Mouse (Mus musculus) myocyte (in vitro differentiated cells): ENCODE data around the gene Fbxl5. TPM values are rescaled to one million over a fixed set of nuclear protein-coding genes. Genes with fewer than 3 reads are reported as not detected.

ENCODE experiments used
- H3K27me3 ChIP-seq: one replicate; pipeline ENCODE4 v1.6.1; 2011; ENCODE audit not compliant: control insufficient read depth, insufficient read depth, insufficient read length
- H3K36me3 ChIP-seq: one replicate; pipeline ENCODE4 v1.6.1; 2011; ENCODE audit not compliant: control insufficient read depth, insufficient read depth
- H3K4me2 ChIP-seq: one replicate; pipeline ENCODE4 v1.6.1; 2011; ENCODE audit warnings: low read depth, control low read depth
- H3K4me3 ChIP-seq: one replicate; pipeline ENCODE4 v1.5.1; 2011; ENCODE audit warnings: mild to moderate bottlenecking, control low read depth, moderate library complexity
- H3K79me2 ChIP-seq: one replicate; pipeline ENCODE4 v1.6.1; 2011; ENCODE audit not compliant: control insufficient read depth, insufficient read depth
- H3ac ChIP-seq: one replicate; pipeline ENCODE4 v1.6.1; 2011; ENCODE audit not compliant: control insufficient read depth, insufficient read length
- CEBPB ChIP-seq: IDR thresholded peaks from 2 replicates; pipeline ENCODE4 v1.6.1; 2011; ENCODE audit warnings: mild to moderate bottlenecking, moderate library complexity; ENCODE audit not compliant: poor library complexity, insufficient read depth, severe bottlenecking
- E2F4 ChIP-seq: IDR thresholded peaks from one replicate; pipeline ENCODE4 v1.6.1; 2011; ENCODE audit warnings: mild to moderate bottlenecking, control low read depth, moderate library complexity; ENCODE audit not compliant: insufficient read depth
- MAX ChIP-seq: IDR thresholded peaks from one replicate; pipeline ENCODE4 v1.6.1; 2011; ENCODE audit warnings: low read depth, mild to moderate bottlenecking, control low read depth
- MYOD1 ChIP-seq, 3 experiments: IDR thresholded peaks; one replicate each; pipeline ENCODE4 v1.6.1; 2011; ENCODE audit warnings: control low read depth in 2 of 3, low read depth in 2 of 3, mild to moderate bottlenecking in 2 of 3, moderate library complexity in 1 of 3; ENCODE audit not compliant: insufficient read length in 2 of 3, control insufficient read depth in 1 of 3
- MYOG ChIP-seq, 3 experiments: IDR thresholded peaks; one replicate each; pipeline ENCODE4 v1.6.1; 2011; ENCODE audit warnings: control low read depth in 2 of 3, low read depth in 2 of 3, mild to moderate bottlenecking in 2 of 3; ENCODE audit not compliant: insufficient read length in 2 of 3, control insufficient read depth in 1 of 3, insufficient read depth in 1 of 3
- POLR2A ChIP-seq: IDR thresholded peaks from one replicate; pipeline ENCODE4 v1.6.1; 2011; ENCODE audit warnings: low read depth, mild to moderate bottlenecking, control low read depth, moderate library complexity; ENCODE audit not compliant: insufficient read length
- POLR2AphosphoS2 ChIP-seq: IDR thresholded peaks from one replicate; pipeline ENCODE4 v1.6.1; 2011; ENCODE audit warnings: low read depth, control low read depth; ENCODE audit not compliant: insufficient read length
- REST ChIP-seq: IDR thresholded peaks from one replicate; pipeline ENCODE4 v1.6.1; 2011; ENCODE audit warnings: mild to moderate bottlenecking, control low read depth, moderate library complexity; ENCODE audit not compliant: insufficient read depth, insufficient read length
- SRF ChIP-seq: IDR thresholded peaks from one replicate; pipeline ENCODE4 v1.6.1; 2011; ENCODE audit warnings: low read depth; ENCODE audit not compliant: control insufficient read depth, insufficient read length
- TCF12 ChIP-seq: IDR thresholded peaks from one replicate; pipeline ENCODE4 v1.6.1; 2011; ENCODE audit warnings: mild to moderate bottlenecking, control low read depth; ENCODE audit not compliant: poor library complexity, insufficient read depth, severe bottlenecking
- TCF3 ChIP-seq: IDR thresholded peaks from one replicate; pipeline ENCODE4 v1.6.1; 2011; ENCODE audit warnings: low read depth, control low read depth; ENCODE audit not compliant: insufficient read length
- USF1 ChIP-seq: IDR thresholded peaks from one replicate; pipeline ENCODE4 v1.6.1; 2011; ENCODE audit warnings: low read depth, mild to moderate bottlenecking, control low read depth, moderate library complexity
- polyA plus RNA-seq: library from polyadenylated mRNA; unstranded; fragments of >200 nt; fragmentation: generic; extraction: Trizol; gene quantifications from one replicate; pipeline ENCODE4 v1.2.1, GENCODE M21; 2012; ENCODE audit warnings: missing spikeins

Fbxl5 gene
- polyA plus RNA-seq, 1 experiment, result 16.2 TPM

DNA sequence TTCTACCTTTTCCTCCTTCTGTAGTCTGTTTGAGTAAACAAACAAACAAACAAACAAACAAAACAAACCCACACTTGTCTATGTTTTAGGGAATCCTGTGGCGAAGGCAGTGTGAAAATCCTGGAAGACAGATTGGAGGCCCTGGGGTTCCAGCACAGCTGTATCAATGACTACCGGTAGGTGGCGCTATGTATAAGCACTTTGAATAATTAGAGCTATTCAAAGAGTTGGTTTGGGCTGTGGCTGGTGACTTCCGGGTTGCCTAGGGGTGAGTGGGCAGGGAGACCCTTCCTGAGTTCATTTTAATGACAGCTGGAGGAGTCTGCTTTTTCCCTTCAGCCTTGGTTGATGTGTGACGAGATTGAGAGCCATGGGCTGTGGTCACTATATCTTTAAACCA is 15.9 kb upstream of the Fbxl5 start:
- Histone ChIP-seq H3K4me3 (no peak overlapping the region), H3K27me3 (peaks cover 11% of the 10 kb centered on the region), H3K4me2 (no peak overlapping the region), H3ac (no peak overlapping the region), H3K36me3 (no peaks in the 10 kb centered on the region), H3K79me2 (no peaks in the 10 kb centered on the region)
- no peak for TF ChIP-seq TCF12
- TF ChIP-seq REST, result no peak
- no peak for TF ChIP-seq POLR2A
- TF ChIP-seq SRF, result no peak
- TF ChIP-seq E2F4, result no peak
- no peak for TF ChIP-seq POLR2AphosphoS2
- TF ChIP-seq MYOD1 (IDR thresholded peaks at IDR 0.05; ENCODE audit: control insufficient read depth in 1 of 3, insufficient read length in 2 of 3, low read depth in 2 of 3), result no peak
- no peak for TF ChIP-seq CEBPB
- no peak for TF ChIP-seq TCF3
- TF ChIP-seq USF1, result no peak

DNA sequence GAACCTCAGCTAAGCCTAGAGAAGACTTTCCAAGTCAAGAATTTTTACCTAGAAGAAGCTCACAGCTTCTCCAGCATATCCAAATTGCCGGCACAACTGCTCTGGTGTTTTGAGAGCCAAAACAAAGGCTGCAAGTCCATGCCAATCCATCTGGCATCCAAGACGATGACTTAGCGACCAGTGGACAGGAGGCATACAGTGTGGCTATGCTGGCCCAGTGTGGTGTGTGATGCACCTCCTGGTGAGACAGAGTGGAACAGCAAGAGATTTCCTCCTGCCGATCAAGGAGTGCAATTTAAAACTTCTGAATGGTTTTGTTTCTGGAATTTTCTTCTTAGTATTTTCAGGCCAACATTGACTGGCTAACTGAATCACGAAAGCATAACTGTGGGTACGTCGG is 15.2 kb upstream of the Fbxl5 start:
- no peak overlapping the region for H3K4me3 ChIP-seq
- H3ac ChIP-seq, result no peak overlapping the region
- no peaks in the 10 kb centered on the region for H3K36me3 ChIP-seq
- H3K79me2 ChIP-seq, result no peaks in the 10 kb centered on the region
- TF ChIP-seq MYOG (IDR thresholded peaks at IDR 0.05; ENCODE audit: control insufficient read depth in 1 of 3, insufficient read depth in 1 of 3, insufficient read length in 2 of 3, low read depth in 2 of 3), result no peak
- TF ChIP-seq TCF3, result no peak
- no peak overlapping the region for H3K4me2 ChIP-seq
- peaks cover 11% of the 10 kb centered on the region for H3K27me3 ChIP-seq

GRCm38 (mm10) chr5:43827366-43827765 is 5.9 kb upstream of the Fbxl5 start:
- H3K27me3 ChIP-seq, result no peaks in the 10 kb centered on the region
- H3K36me3 ChIP-seq, result no peaks in the 10 kb centered on the region
- no peak overlapping the region for H3ac ChIP-seq
- no peak for TF ChIP-seq TCF3
- no peak for TF ChIP-seq MYOG (IDR thresholded peaks at IDR 0.05; ENCODE audit: control insufficient read depth in 1 of 3, insufficient read depth in 1 of 3, insufficient read length in 2 of 3, low read depth in 2 of 3)
- no peak for TF ChIP-seq POLR2AphosphoS2
- TF ChIP-seq E2F4, result no peak
- no peak for TF ChIP-seq TCF12
- no peak for TF ChIP-seq POLR2A
- no peak for TF ChIP-seq MAX
- TF ChIP-seq USF1, result no peak
- no peak for TF ChIP-seq SRF
- no peak for TF ChIP-seq REST
- TF ChIP-seq MYOD1 (IDR thresholded peaks at IDR 0.05; ENCODE audit: control insufficient read depth in 1 of 3, insufficient read length in 2 of 3, low read depth in 2 of 3), result no peak
- no peak for TF ChIP-seq CEBPB
- no peak overlapping the region for H3K4me2 ChIP-seq
- no peaks in the 10 kb centered on the region for H3K79me2 ChIP-seq
- no peak overlapping the region for H3K4me3 ChIP-seq

DNA sequence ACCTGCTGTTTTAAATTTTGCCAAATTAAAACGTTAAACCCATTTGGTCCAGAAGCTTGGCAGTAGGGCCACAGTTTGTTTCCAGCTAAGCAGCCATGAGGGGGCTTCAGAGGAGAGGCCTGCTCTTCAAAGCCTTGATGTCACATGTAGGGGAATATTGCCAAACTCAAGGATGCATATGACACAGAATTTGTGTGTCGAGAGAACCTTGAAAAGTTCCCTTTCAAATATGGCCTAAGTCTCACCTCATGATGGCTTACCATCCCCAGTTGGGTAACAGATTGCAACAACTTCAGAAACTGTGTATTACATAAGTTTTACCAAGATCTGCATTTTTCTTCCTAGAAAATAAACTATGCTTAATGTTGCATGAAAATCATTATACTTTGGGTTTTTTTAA is 5.4 kb upstream of the Fbxl5 start:
- Histone ChIP-seq H3K27me3 (no peaks in the 10 kb centered on the region), H3K79me2 (no peaks in the 10 kb centered on the region), H3K36me3 (no peaks in the 10 kb centered on the region), H3K4me3 (no peak overlapping the region), H3K4me2 (no peak overlapping the region), H3ac (no peak overlapping the region)
- TF ChIP-seq MAX (no peak), E2F4 (no peak), MYOD1 (IDR thresholded peaks at IDR 0.05; ENCODE audit: control insufficient read depth in 1 of 3, insufficient read length in 2 of 3, low read depth in 2 of 3) (no peak), USF1 (no peak), MYOG (IDR thresholded peaks at IDR 0.05; ENCODE audit: control insufficient read depth in 1 of 3, insufficient read depth in 1 of 3, insufficient read length in 2 of 3, low read depth in 2 of 3) (no peak), TCF12 (no peak), CEBPB (no peak)

DNA sequence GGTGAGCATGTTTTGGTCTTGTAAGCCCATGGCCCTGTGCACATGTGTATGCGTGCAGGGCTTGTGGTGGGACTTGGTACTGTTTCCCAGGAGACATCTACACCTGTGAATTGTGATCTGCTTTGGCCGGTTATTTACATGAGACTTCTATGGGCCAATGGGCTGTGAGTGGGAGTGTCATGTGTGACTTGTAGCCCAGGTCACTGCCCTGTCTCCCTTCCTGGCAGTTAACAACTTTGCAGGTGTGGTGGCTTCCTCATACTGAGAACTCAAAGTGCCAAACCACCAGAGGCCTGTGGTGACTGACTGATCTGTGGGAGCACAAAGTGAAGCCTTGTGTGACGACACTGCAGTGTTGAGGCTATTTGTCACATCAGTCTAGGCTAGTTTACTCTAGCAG is 3.1 kb upstream of the Fbxl5 start:
- Histone ChIP-seq H3K27me3 (no peaks in the 10 kb centered on the region), H3K79me2 (no peaks in the 10 kb centered on the region), H3K36me3 (no peaks in the 10 kb centered on the region), H3K4me2 (no peak overlapping the region), H3K4me3 (no peak overlapping the region), H3ac (no peak overlapping the region)
- TF ChIP-seq SRF (no peak), E2F4 (no peak), POLR2A (no peak), TCF12 (no peak), REST (no peak), MYOD1 (IDR thresholded peaks at IDR 0.05; ENCODE audit: control insufficient read depth in 1 of 3, insufficient read length in 2 of 3, low read depth in 2 of 3) (no peak), MYOG (IDR thresholded peaks at IDR 0.05; ENCODE audit: control insufficient read depth in 1 of 3, insufficient read depth in 1 of 3, insufficient read length in 2 of 3, low read depth in 2 of 3) (no peak), USF1 (no peak), CEBPB (no peak), POLR2AphosphoS2 (no peak), TCF3 (no peak), MAX (no peak)
